Mouse (Mus musculus) hindbrain, embryonic 14.5 days (tissue): ENCODE measurements around the gene Serpina3f. TPM values are rescaled to one million over a fixed set of nuclear protein-coding genes. Genes with fewer than 3 reads are reported as not detected.
"Not testable (repeated sequence)": the region's sequence is repeated elsewhere in the genome, so short reads cannot be mapped to it uniquely, and the experiment has no call there.

Source experiments
- ATAC-seq: fragments of 200-750 bp; cut with Nextera tagmentation; 2 replicates; pipeline ENCODE4 v1.8.0; 2017; ENCODE audit warnings: moderate number of reproducible peaks, mild to moderate bottlenecking, moderate TSS enrichment, moderate library complexity; ENCODE audit not compliant: low FRiP score
- DNase-seq: peaks from one replicate; pipeline ENCODE4 v3.0.0-alpha.2; 2015; ENCODE audit warnings: low spot score
- H3K27ac ChIP-seq: fragments of 300-500 bp; sonication (generic); 2 replicates; pipeline ENCODE4 v1.5.1; 2014; ENCODE audit warnings: mild to moderate bottlenecking, moderate library complexity
- H3K27me3 ChIP-seq: fragments of 300-500 bp; sonication (generic); 2 replicates; pipeline ENCODE4 v1.6.1; 2014; ENCODE audit warnings: mild to moderate bottlenecking, low read length, mixed read lengths; ENCODE audit not compliant: control insufficient read depth, insufficient read depth
- H3K36me3 ChIP-seq: fragments of 300-500 bp; sonication (generic); replicated peaks from 2 replicates; pipeline ENCODE4 v1.6.1; 2014; ENCODE audit not compliant: control insufficient read depth, insufficient read depth
- H3K4me1 ChIP-seq: fragments of 300-500 bp; sonication (generic); replicated peaks from 2 replicates; pipeline ENCODE4 v1.6.1; 2014; ENCODE audit warnings: antibody characterized with exemption, low read length, mixed read lengths; ENCODE audit not compliant: control insufficient read depth, insufficient read depth
- H3K4me2 ChIP-seq: fragments of 300-500 bp; sonication (generic); replicated peaks from 2 replicates; pipeline ENCODE4 v1.6.1; 2014; ENCODE audit warnings: mild to moderate bottlenecking, moderate library complexity
- H3K4me3 ChIP-seq: fragments of 300-500 bp; sonication (generic); replicated peaks from 2 replicates; pipeline ENCODE4 v1.5.1; 2014; ENCODE audit warnings: mild to moderate bottlenecking, low read length
- H3K9ac ChIP-seq: fragments of 300-500 bp; sonication (generic); 2 replicates; pipeline ENCODE4 v1.6.1; 2014
- H3K9me3 ChIP-seq: fragments of 300-500 bp; sonication (generic); 2 replicates; pipeline ENCODE4 v1.6.1; 2016; ENCODE audit warnings: low read length; ENCODE audit not compliant: control insufficient read depth
- WGBS: fragments of 180-500 bp; shearing (Covaris S2); extraction: QIAGEN DNeasy Blood & Tissue Kit; methylation state at CpG from one replicate; pipeline ENCODE4 v1.1.7; 2014; 5-methylcytosine and 5-hydroxymethylcytosine counted together
- polyA plus RNA-seq: library from polyadenylated mRNA; unstranded; fragments of >200 nt; fragmentation: Nextera tagmentation; extraction: Ambion mirVana; gene quantifications from 2 replicates; pipeline ENCODE4 v1.2.1, GENCODE M21; 2014

Serpina3f gene
- polyA plus RNA-seq, 1 experiment from 2014 or later, result 0.19 TPM

DNA sequence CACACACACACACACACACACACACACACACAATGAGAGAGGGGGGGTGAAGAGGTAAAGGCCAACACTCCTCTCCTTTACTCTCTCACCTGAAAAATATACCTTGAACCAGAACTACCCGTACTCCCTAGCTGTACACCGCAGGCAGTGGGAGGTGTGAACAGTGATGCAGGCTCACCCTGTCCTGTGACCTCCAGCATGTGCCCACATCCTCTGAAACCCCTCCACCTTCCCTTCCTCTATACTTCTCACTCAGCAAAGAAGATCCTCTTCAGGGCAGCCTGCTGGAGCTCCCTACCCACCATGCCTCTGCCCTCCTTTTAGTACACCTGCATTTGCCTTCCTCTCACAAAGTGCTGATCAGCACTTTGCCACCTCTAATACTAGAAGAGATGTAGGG lies 4.5 kb upstream of the Serpina3f start:
- H3K4me1 ChIP-seq, result no peaks in the 10 kb centered on the region
- no peak overlapping the region for H3K4me2 ChIP-seq
- ATAC-seq, result no peak
- no peak overlapping the region for H3K9ac ChIP-seq
- no peak overlapping the region for H3K4me3 ChIP-seq
- no peaks in the 10 kb centered on the region for H3K27me3 ChIP-seq
- H3K27ac ChIP-seq, result no peak overlapping the region
- 94% methylated on average over 2 of the region's 2 CpGs for WGBS
- DNase-seq, result no peak
- no peaks in the 10 kb centered on the region for H3K9me3 ChIP-seq
- no peaks in the 10 kb centered on the region for H3K36me3 ChIP-seq

DNA sequence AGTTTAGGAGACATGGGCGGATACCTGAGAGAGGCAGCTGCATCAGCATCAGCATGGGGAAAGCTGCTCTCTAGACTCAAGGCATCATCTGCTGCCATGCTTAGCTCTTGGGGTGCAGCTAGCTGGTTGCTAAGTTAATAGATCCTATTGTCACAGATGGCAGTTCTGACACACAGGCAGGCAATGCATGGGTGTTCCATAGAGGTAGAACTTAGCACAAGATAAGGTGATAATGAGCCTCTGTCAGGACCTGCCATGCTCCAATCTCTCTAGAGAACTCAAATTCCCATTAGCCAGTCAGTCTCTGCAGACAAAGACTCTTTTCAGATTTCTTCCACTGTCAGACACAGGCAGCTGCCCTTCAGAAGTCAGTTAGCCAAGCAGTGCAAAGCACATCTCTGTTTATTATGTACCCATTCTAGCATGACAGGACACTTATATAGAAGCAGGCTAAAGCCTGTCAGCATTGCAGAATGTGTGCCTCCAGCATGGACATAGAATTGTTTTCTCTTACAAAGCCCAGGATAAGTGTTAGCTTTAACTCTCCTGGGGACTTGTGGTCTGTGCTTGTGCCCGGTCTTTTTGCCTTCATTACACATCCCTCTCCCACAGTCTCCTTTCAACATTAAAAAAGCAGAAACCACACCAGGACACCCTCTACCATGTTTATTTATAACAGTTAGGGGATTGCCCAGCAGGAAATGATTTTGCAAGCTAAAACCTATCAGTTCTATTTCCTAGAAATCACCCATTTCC lies 477 bp upstream of the Serpina3f start:
- H3K4me3 ChIP-seq, result no peak overlapping the region
- H3K4me2 ChIP-seq, result no peak overlapping the region
- WGBS, result 50% methylated on average over 2 of the region's 2 CpGs
- H3K36me3 ChIP-seq, result no peaks in the 10 kb centered on the region
- no peaks in the 10 kb centered on the region for H3K4me1 ChIP-seq
- H3K27ac ChIP-seq, result no peak overlapping the region
- DNase-seq (no peak), ATAC-seq (no peak)
- H3K9me3 ChIP-seq, result no peaks in the 10 kb centered on the region
- H3K9ac ChIP-seq, result no peak overlapping the region
- H3K27me3 ChIP-seq, result no peaks in the 10 kb centered on the region

DNA sequence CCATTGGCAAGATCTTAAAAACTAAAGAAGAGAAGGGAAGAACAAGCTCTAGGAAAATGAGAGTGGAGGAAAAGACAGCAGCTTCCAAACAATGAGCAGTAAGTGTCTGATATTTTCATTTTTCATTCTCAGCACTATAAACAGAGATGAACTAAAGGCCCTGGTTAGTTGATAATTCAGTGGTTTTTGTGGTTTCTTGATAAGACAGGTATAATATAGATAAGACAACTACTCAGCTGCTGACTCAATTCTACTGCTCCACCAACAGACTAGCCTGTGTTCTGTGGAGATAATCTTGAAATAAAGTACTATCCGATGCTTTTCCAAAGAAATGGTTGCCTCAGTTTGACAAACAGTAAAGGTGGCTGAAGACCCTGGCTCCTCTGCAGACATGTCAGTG lies 905 bp downstream of the Serpina3f start:
- no peak overlapping the region for H3K9ac ChIP-seq
- no peaks in the 10 kb centered on the region for H3K27me3 ChIP-seq
- no peaks in the 10 kb centered on the region for H3K9me3 ChIP-seq
- DNase-seq, result no peak
- H3K27ac ChIP-seq, result no peak overlapping the region
- no peaks in the 10 kb centered on the region for H3K4me1 ChIP-seq
- no peak overlapping the region for H3K4me3 ChIP-seq
- ATAC-seq, result no peak
- WGBS, result 90% methylated on average over 1 of the region's 1 CpGs
- no peaks in the 10 kb centered on the region for H3K36me3 ChIP-seq
- H3K4me2 ChIP-seq, result no peak overlapping the region

DNA sequence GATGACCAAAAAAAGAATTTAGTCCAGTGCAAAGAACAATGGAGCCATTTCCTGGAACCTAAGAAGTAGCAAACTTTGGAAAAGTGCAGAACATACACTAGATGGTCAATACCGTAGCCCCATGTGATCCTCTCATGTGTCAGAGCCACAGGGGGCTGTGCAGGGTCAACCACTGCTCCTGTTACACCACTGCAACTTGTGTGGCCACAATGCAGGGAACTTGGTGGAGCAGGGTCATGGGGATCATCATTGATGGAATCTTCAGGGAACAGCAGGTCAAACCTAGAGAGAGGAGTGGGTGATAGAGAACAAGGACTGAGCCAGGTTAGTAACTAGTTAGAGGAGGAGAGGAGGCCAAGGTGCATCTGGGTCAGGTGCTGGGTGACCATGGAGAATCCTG lies 7.3 kb downstream of the Serpina3f start:
- Histone ChIP-seq H3K4me2 (no peak overlapping the region), H3K27ac (no peak overlapping the region)
- WGBS, result 83% methylated on average over 1 of the region's 1 CpGs

DNA sequence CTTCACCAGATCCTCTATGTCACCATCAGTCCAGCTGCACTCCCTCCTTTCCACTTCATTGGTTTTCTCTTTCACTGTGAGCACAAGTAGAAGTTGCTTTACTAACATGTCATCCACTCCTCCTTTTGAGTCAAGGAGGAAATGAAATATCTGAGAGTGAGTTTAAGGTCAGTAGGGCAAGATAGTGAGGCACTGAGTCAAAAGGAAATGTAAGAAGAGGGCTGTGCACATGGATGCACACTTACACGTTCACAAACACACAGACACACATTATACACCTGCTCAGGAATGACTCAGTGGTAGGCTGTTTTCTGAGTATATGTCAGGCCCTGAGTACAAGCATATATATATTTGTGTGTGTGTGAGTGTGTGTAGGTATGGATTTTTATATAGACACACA lies 9.3 kb downstream of the Serpina3f start:
- Histone ChIP-seq H3K9me3 (no peaks in the 10 kb centered on the region), H3K4me3 (no peak overlapping the region), H3K4me2 (no peak overlapping the region), H3K27ac (no peak overlapping the region), H3K9ac (no peak overlapping the region), H3K4me1 (no peaks in the 10 kb centered on the region), H3K36me3 (no peaks in the 10 kb centered on the region), H3K27me3 (no peaks in the 10 kb centered on the region)
- DNase-seq (no peak), ATAC-seq (no peak)
- WGBS, result 68% methylated on average over 1 of the region's 1 CpGs

More for the DNA sequence above, 7.3 kb downstream of the Serpina3f start:
- DNase-seq, result no peak
- H3K4me1 ChIP-seq, result no peaks in the 10 kb centered on the region
- no peaks in the 10 kb centered on the region for H3K36me3 ChIP-seq
- H3K9ac ChIP-seq, result no peak overlapping the region
- no peak overlapping the region for H3K4me3 ChIP-seq
- H3K9me3 ChIP-seq, result no peaks in the 10 kb centered on the region
- ATAC-seq, result no peak
- no peaks in the 10 kb centered on the region for H3K27me3 ChIP-seq

DNA sequence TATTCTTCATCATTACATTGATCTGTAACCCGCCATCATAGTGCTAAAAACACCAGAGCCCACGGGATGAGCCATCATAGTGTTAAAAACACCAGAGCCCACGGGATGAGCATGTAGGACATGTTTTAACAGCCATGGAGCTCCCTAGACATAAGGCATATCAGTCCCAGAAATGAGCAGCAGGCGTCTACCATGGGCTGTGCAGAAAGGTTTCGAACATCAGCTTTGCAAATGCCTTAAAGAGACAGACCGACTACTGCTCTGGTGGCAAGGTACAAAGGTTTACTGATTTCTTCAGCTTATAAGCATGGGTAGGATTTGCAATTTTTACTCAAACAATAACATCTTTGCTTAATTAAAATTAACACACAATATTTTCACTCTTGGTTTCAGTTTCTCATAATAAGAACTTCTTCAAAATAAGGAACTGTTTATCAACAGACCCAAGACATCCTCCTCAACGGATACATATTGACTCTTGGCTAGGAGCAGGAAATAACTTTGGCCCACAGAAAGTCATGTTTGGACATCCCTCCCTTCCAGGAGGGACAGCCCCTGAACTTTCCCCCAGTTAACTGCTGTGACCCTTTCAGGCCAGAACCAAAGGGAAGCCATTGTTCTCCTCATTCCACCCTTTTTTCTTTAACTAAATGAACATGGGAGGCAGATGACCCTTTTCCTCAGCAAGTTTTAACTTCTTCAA lies 10.4 kb downstream of the Serpina3f start:
- WGBS, result 73% methylated on average over 7 of the region's 7 CpGs
- no peak for ATAC-seq
- Histone ChIP-seq H3K4me1 (no peaks in the 10 kb centered on the region), H3K27me3 (no peaks in the 10 kb centered on the region), H3K36me3 (no peaks in the 10 kb centered on the region), H3K4me2 (no peak overlapping the region), H3K27ac (no peak overlapping the region), H3K9ac (no peak overlapping the region), H3K9me3 (no peaks in the 10 kb centered on the region), H3K4me3 (no peak overlapping the region)
- DNase-seq, result no peak

DNA sequence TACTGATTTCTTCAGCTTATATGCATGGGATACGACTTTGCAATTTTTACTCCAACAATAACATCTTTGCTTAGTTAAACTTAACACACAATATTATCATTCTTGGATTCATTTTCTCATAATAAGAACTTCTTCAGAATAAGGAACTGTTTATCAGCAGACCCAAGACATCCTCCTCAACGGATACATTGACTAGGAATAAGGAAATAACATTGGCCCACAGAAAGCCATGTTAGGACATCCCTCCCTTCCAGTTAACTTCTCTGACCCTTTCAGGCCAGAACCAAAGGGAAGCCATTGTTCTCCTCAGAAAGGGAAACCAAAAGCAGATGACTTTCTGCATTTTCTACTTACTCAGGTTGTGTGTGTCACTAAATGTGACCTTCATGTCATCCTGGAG lies 16.4 kb downstream of the Serpina3f start:
- WGBS, result 70% methylated on average over 2 of the region's 2 CpGs
- no peak for ATAC-seq
- H3K4me3 ChIP-seq, result no peak overlapping the region
- H3K27me3 ChIP-seq, result no peaks in the 10 kb centered on the region
- no peaks in the 10 kb centered on the region for H3K4me1 ChIP-seq
- H3K9ac ChIP-seq, result no peak overlapping the region
- no peaks in the 10 kb centered on the region for H3K36me3 ChIP-seq
- no peak overlapping the region for H3K27ac ChIP-seq
- DNase-seq, result no peak
- H3K9me3 ChIP-seq, result no peaks in the 10 kb centered on the region
- H3K4me2 ChIP-seq, result no peak overlapping the region

DNA sequence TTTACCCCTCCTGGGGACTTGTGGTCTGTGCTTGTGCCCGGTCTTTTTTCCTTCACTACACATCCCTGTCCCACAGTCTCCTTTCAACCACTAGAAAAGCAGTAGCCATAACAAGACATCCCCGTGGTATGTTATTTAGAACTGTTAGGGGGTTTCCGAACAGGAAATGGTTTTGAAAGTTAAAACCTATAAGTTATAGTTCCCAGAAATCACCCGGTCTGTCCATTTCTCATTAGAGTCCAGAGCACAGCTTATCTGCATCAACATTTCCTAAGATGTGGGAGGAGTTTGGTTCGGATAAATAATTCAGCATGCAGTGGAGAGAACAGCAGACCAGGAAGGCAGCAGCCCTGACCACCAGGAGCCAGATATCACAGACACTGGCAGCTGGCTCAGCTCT lies 21.6 kb downstream of the Serpina3f start, which contains the start of gene Serpina3g:
Gene Serpina3g (plus strand): TSS at position 331 of the 400 bp plus-strand sequence.
- no peaks in the 10 kb centered on the region for H3K27me3 ChIP-seq
- DNase-seq (no peak), ATAC-seq (no peak)
- H3K27ac ChIP-seq, result no peak within 1 kb of the TSS
- no peaks in the 10 kb centered on the region for H3K9me3 ChIP-seq
- H3K36me3 ChIP-seq, result no peaks in the 10 kb centered on the region
- H3K4me3 ChIP-seq, result no peak within 1 kb of the TSS
- H3K9ac ChIP-seq, result no peak within 1 kb of the TSS
- H3K4me1 ChIP-seq, result no peaks in the 10 kb centered on the region
- 78% methylated on average over 5 of the region's 5 CpGs for WGBS
- H3K4me2 ChIP-seq, result no peak within 1 kb of the TSS

DNA sequence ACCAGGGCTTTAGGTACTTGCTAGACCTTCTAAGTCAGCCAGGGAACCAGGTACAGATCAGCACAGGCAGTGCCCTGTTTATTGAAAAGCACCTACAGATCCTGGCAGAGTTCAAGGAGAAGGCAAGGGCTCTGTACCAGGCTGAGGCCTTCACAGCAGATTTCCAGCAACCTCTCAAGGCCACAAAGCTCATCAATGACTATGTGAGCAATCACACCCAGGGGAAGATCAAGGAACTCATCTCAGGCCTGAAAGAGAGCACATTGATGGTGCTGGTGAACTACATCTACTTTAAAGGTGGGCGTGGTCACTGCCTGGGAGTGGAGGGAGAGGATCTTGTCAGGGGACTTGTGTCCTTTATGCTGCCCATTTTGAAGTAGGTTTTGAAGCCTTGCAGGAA lies 23.7 kb downstream of the Serpina3f start:
- H3K9ac ChIP-seq, ATAC-seq, H3K27me3 ChIP-seq, H3K27ac ChIP-seq, H3K9me3 ChIP-seq, H3K4me2 ChIP-seq, H3K4me1 ChIP-seq, H3K4me3 ChIP-seq, H3K36me3 ChIP-seq, DNase-seq: not testable (repeated sequence)
- 90% methylated on average over 1 of the region's 1 CpGs for WGBS
